In genomic region chr16:18582426-18583148, GRCm38 (mm10) we compare ENCODE assay signal across 9 mouse cellular contexts. TPM values are rescaled to one million over a fixed set of nuclear protein-coding genes. Genes with fewer than 3 reads are reported as not detected.
DNase-seq lines count a peak whose midpoint lies in the region; ATAC-seq and TF ChIP-seq lines count a peak whose summit lies in the region.
"Had no signal": no experiment of that assay in that cellular context is flagged by ENCODE, and none has a peak within 500 bp of the region (broad histone marks: within the 10 kb centered on the region; RNA-seq: fewer than 3 reads in every experiment).

No protein-coding gene starts in this region.

- H3K9me3 ChIP-seq in E14TG2a.4 (ENCODE audit: low read length) (no peaks in the 10 kb centered on the region), ES-Bruce4 (replicated peaks; ENCODE audit: control insufficient read depth, insufficient read depth, low read length, poor library complexity, severe bottlenecking) (no peaks in the 10 kb centered on the region)
- H3K9me3 ChIP-seq in forebrain, postnatal 0 days (ENCODE audit: low read length) = no peaks in the 10 kb centered on the region
- no peaks in the 10 kb centered on the region for H3K9me3 ChIP-seq in liver, embryonic 16.5 days (replicated peaks; ENCODE audit: control insufficient read depth, low read length)

- H3K36me3 ChIP-seq in E14TG2a.4 (ENCODE audit: insufficient read depth, low read length) (no peaks in the 10 kb centered on the region), ES-Bruce4 (ENCODE audit: control insufficient read depth, insufficient read depth, low read length, poor library complexity, severe bottlenecking) (no peaks in the 10 kb centered on the region)
- H3K36me3 ChIP-seq in forebrain, postnatal 0 days (ENCODE audit: insufficient read depth) = no peaks in the 10 kb centered on the region
- no peaks in the 10 kb centered on the region for H3K36me3 ChIP-seq in liver, embryonic 16.5 days (ENCODE audit: control insufficient read depth, insufficient read depth)

- peak overlapping the region; percentile 68 for H3K4me2 ChIP-seq in forebrain, postnatal 0 days (ENCODE audit: low read depth)
- H3K4me2 ChIP-seq in liver, embryonic 16.5 days (ENCODE audit: low read depth, low read length) = peak overlapping the region; percentile 48

- TF ChIP-seq EP300 in ES-Bruce4 (IDR thresholded peaks at IDR 0.05; ENCODE audit: insufficient read depth, low read depth, low read length) = no peak

- 2% methylated on average over 42 of the region's 67 CpGs for WGBS in forebrain, postnatal 0 days
- 1% methylated on average over 63 of the region's 67 CpGs for WGBS in liver, embryonic 16.5 days (ENCODE audit: insufficient replicate concordance)

- DNase-seq in forebrain, postnatal 0 days = no peak
- no peak for DNase-seq in urinary bladder, adult 2 months (ENCODE audit: low spot score)
- DNase-seq in left cerebral cortex, adult 9 months (ENCODE audit: low spot score in 2 of 2) = no peak
- no peak for DNase-seq in cerebellum, adult 8-10 months

- H3K9ac ChIP-seq in ES-Bruce4 (ENCODE audit: low read depth, poor library complexity, severe bottlenecking) = peak overlapping the region; percentile 58
- no peak overlapping the region for H3K9ac ChIP-seq in forebrain, postnatal 0 days
- H3K9ac ChIP-seq in liver, embryonic 16.5 days (ENCODE audit: low read depth, low read length) = no peak overlapping the region

- H3K4me3 ChIP-seq in E14TG2a.4 (replicated peaks; ENCODE audit: low read length) (peak overlapping the region; percentile 73), ES-Bruce4 (ENCODE audit: low read depth, low read length) (peak overlapping the region; percentile 52)
- peak overlapping the region; percentile 40 for H3K4me3 ChIP-seq in forebrain, postnatal 0 days (ENCODE audit: low read depth, low read length)
- H3K4me3 ChIP-seq in liver, embryonic 16.5 days (ENCODE audit: low read depth, low read length) = no peak overlapping the region

- no peak overlapping the region for H3K27ac ChIP-seq in ES-Bruce4 (ENCODE audit: insufficient read depth, low read length)
- H3K27ac ChIP-seq in forebrain, postnatal 0 days (ENCODE audit: low read depth, low read length) = no peak overlapping the region
- no peak overlapping the region for H3K27ac ChIP-seq in liver, embryonic 16.5 days (ENCODE audit: low read length)

- H3K27me3 ChIP-seq in E14TG2a.4 (ENCODE audit: insufficient read depth, low read length) = peaks cover 95% of the 10 kb centered on the region
- peaks cover 55% of the 10 kb centered on the region for H3K27me3 ChIP-seq in ES-Bruce4 (ENCODE audit: control insufficient read depth, insufficient read depth, low read length, poor library complexity, severe bottlenecking)
- H3K27me3 ChIP-seq in forebrain, postnatal 0 days (ENCODE audit: insufficient read depth, low read length) = peaks cover 79% of the 10 kb centered on the region
- H3K27me3 ChIP-seq in liver, embryonic 16.5 days (ENCODE audit: control insufficient read depth, insufficient read depth, low read depth, low read length) = peaks cover 89% of the 10 kb centered on the region

- H3K4me1 ChIP-seq in E14TG2a.4 (replicated peaks; ENCODE audit: low read depth, low read length) (peaks cover 28% of the 10 kb centered on the region), ES-Bruce4 (ENCODE audit: control insufficient read depth, insufficient read depth, low read length) (no peaks in the 10 kb centered on the region)
- H3K4me1 ChIP-seq in forebrain, postnatal 0 days (ENCODE audit: insufficient read depth) = peaks cover 5% of the 10 kb centered on the region; the same call in 1 of the 2 replicates
- peaks cover 4% of the 10 kb centered on the region for H3K4me1 ChIP-seq in liver, embryonic 16.5 days (ENCODE audit: control insufficient read depth, low read depth, low read length)

- TF ChIP-seq POLR2A in ES-Bruce4 (IDR thresholded peaks at IDR 0.05; ENCODE audit: insufficient read depth, low read length) = no peak

- no peak for TF ChIP-seq CTCF in E14TG2a.4 (conservative IDR thresholded peaks at IDR 0.05; ENCODE audit: low read length)
- TF ChIP-seq CTCF in ES-Bruce4 (IDR thresholded peaks at IDR 0.05; ENCODE audit: low read depth, low read length) = no peak
- TF ChIP-seq CTCF in forebrain, postnatal 0 days (IDR thresholded peaks at IDR 0.05; ENCODE audit: low read depth) = no peak

- ATAC-seq in forebrain, postnatal 0 days = no peak
- no peak for ATAC-seq in liver, embryonic 16.5 days (ENCODE audit: low read depth)

RNA-seq across cellular contexts. Expression of gene Tbx1, which starts 7.9 kb away (rescaled TPM):
- polyA plus RNA-seq in ES-Bruce4 (2011; ENCODE audit: insufficient read depth, insufficient read length, low read depth, missing spikeins) = 0.29 TPM in 1 of 2 replicates, not detected in the other
- total RNA-seq in forebrain, postnatal 0 days (2014; rRNA removed) = 0.71 and 1.2 TPM in 2 replicates
- polyA plus RNA-seq in forebrain, postnatal 0 days (2015; fragmentation: Nextera tagmentation; extraction: Ambion mirVana) = 0.70 and 0.90 TPM in 2 replicates
- polyA plus RNA-seq in liver, embryonic 16.5 days (2015; fragmentation: Nextera tagmentation; extraction: Ambion mirVana) = 0.07 TPM in 1 of 2 replicates, not detected in the other
- 2.0 and 4.1 TPM in 2 replicates for polyA plus RNA-seq in urinary bladder, adult 2 months (2012; rRNA removed)
- total RNA-seq: adrenal gland, postnatal 25 days; megakaryocyte progenitor cell, adult 5-6 weeks had no signal

RNA-seq across cellular contexts. Expression of gene Gp1bb, which starts 39.6 kb away (rescaled TPM):
- not detected in 2 replicates for polyA plus RNA-seq in ES-Bruce4 (2011; ENCODE audit: insufficient read depth, insufficient read length, low read depth, missing spikeins)
- total RNA-seq in forebrain, postnatal 0 days (2014; rRNA removed) = 34.1 and 34.2 TPM in 2 replicates
- polyA plus RNA-seq in forebrain, postnatal 0 days (2015; fragmentation: Nextera tagmentation; extraction: Ambion mirVana) = 9.4 and 11.4 TPM in 2 replicates
- 13.9 and 18.2 TPM in 2 replicates for polyA plus RNA-seq in liver, embryonic 16.5 days (2015; fragmentation: Nextera tagmentation; extraction: Ambion mirVana)
- 0.55 and 0.59 TPM in 2 replicates for polyA plus RNA-seq in urinary bladder, adult 2 months (2012; rRNA removed)
- total RNA-seq: adrenal gland, postnatal 25 days had no signal

RNA-seq across cellular contexts. Expression of gene Gm49601, which starts 43.6 kb away (rescaled TPM):
- not detected in 2 replicates for polyA plus RNA-seq in ES-Bruce4 (2011; ENCODE audit: insufficient read depth, insufficient read length, low read depth, missing spikeins)
- total RNA-seq in forebrain, postnatal 0 days (2014; rRNA removed) = 32.7 and 33.4 TPM in 2 replicates
- 3.6 and 4.9 TPM in 2 replicates for polyA plus RNA-seq in forebrain, postnatal 0 days (2015; fragmentation: Nextera tagmentation; extraction: Ambion mirVana)
- 0.28 and 0.55 TPM in 2 replicates for polyA plus RNA-seq in liver, embryonic 16.5 days (2015; fragmentation: Nextera tagmentation; extraction: Ambion mirVana)
- polyA plus RNA-seq in urinary bladder, adult 2 months (2012; rRNA removed) = 11.8 and 15.0 TPM in 2 replicates

RNA-seq across cellular contexts. Expression of gene Sept5, which starts 47.2 kb away (rescaled TPM):
- 1.8 and 5.2 TPM in 2 replicates for polyA plus RNA-seq in ES-Bruce4 (2011; ENCODE audit: insufficient read depth, insufficient read length, low read depth, missing spikeins)
- total RNA-seq in forebrain, postnatal 0 days (2014; rRNA removed) = 372 and 373 TPM in 2 replicates
- polyA plus RNA-seq in forebrain, postnatal 0 days (2015; fragmentation: Nextera tagmentation; extraction: Ambion mirVana) = 265 and 267 TPM in 2 replicates
- 3.0 and 4.2 TPM in 2 replicates for polyA plus RNA-seq in liver, embryonic 16.5 days (2015; fragmentation: Nextera tagmentation; extraction: Ambion mirVana)
- polyA plus RNA-seq in urinary bladder, adult 2 months (2012; rRNA removed) = 44.7 and 46.4 TPM in 2 replicates
